Mouse (Mus musculus): ENCODE data around the gene Tmem110. TPM values are rescaled to one million over a fixed set of nuclear protein-coding genes. Genes with fewer than 3 reads are reported as not detected.
A peak's percentile ranks its signal among the peaks of the same experiment; 100 is the strongest.

Tmem110 gene
- polyA plus RNA-seq, 1 experiment from 2014 or later = 26.3 TPM

DNA sequence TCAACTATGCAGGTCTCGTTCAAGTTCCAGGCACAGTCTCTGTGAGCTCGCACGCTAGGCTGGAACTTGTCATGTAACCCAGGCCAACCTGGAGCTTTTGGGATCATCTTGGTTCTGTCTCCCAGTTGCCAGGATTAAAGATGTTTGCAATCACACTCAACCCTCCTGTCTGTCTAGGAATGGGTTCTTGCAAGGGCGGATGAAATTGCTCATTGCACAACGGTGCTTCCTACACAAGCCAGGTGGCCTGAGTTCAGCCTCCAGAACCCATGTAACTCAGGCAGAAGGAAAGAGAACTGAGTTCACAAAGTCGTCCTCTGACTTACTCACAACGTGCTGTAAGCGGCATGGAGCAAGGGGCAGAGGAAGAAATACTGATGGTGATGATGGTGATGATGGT, 85.8 kb downstream of the Tmem110 start:
- Histone ChIP-seq H3K36me3 (no peaks in the 10 kb centered on the region), H3K4me1 (no peaks in the 10 kb centered on the region), H3K9me3 (no peaks in the 10 kb centered on the region), H3K27me3 (replicated peaks) (no peaks in the 10 kb centered on the region), H3K4me3 (replicated peaks) (no peak overlapping the region), H3K27ac (no peak overlapping the region), H3K9ac (no peak overlapping the region), H3K4me2 (no peak overlapping the region)
- 91% methylated on average over 8 of the region's 8 CpGs for WGBS
- ATAC-seq (ENCODE audit: insufficient read depth, low FRiP score, low read depth) = no peak

DNA sequence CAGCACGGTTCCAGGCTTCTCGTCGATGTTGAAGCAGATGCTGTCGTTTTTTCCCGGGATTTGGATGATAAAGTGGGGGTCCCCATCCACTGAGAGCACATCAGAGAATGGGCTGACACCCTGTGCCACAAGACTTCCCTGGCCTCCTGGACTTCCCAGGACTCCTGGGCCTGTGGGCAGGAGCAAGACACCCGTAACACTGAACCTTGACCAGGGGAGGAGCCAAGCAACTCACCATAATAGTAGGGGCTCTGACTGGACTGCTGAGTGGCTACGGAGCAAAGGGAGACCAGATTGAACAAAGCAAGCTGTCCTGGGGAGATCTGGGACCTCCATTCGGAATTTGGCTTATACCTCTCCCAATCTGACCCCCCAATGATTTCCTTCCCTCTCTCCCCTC, 87.3 kb downstream of the Tmem110 start:
- Histone ChIP-seq H3K9me3 (no peaks in the 10 kb centered on the region), H3K36me3 (no peaks in the 10 kb centered on the region), H3K27me3 (replicated peaks) (no peaks in the 10 kb centered on the region), H3K4me1 (no peaks in the 10 kb centered on the region), H3K4me2 (no peak overlapping the region), H3K27ac (no peak overlapping the region), H3K4me3 (replicated peaks) (no peak overlapping the region), H3K9ac (no peak overlapping the region)
- no peak for ATAC-seq (ENCODE audit: insufficient read depth, low FRiP score, low read depth)
- WGBS = 77% methylated on average over 8 of the region's 8 CpGs

DNA sequence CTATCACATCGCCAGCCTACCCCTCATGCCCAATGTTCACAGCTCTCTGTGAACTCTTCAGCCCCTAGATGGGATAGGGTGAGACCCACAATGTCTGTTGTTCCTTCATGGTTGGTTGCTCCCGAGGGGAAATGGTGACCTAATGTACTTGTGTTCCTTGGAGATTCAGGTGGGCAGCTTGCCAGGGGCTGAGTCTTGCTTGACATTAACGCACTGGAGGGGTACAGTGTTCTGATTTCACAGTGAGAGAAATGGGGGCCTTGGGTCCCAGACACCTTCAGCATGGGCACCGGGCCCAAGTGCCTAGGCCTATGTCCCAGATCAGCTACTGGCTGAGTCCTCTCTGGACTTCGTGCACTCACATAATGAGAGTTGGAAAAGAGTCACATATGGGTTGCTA, 88.0 kb downstream of the Tmem110 start:
- 80% methylated on average over 5 of the region's 5 CpGs for WGBS
- H3K4me2 ChIP-seq = no peak overlapping the region
- H3K36me3 ChIP-seq = no peaks in the 10 kb centered on the region
- no peaks in the 10 kb centered on the region for H3K4me1 ChIP-seq
- H3K4me3 ChIP-seq (replicated peaks) = no peak overlapping the region
- no peaks in the 10 kb centered on the region for H3K9me3 ChIP-seq
- no peaks in the 10 kb centered on the region for H3K27me3 ChIP-seq (replicated peaks)
- H3K27ac ChIP-seq = no peak overlapping the region
- no peak overlapping the region for H3K9ac ChIP-seq
- no peak for ATAC-seq (ENCODE audit: insufficient read depth, low FRiP score, low read depth)

DNA sequence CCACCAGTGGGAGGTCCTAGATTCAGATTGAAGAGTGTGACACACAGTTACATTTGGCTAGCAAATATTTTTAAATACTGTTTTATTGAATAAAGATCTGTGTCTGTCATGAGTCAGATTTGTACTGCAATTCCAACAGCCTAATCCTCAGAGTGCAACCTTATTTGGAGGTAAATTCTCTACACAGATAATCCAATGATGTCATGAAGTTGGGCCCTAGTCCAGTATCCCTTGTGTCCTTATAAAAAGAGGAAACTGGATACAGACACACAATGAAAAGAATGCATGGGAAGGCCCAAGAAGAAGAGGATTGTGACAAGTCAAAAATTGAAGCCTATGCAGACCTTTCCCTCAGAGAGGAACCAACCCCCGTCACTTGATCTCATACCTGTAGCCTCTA, 91.1 kb downstream of the Tmem110 start:
- no peak overlapping the region for H3K4me3 ChIP-seq (replicated peaks)
- no peaks in the 10 kb centered on the region for H3K36me3 ChIP-seq
- H3K9me3 ChIP-seq = no peaks in the 10 kb centered on the region
- H3K27me3 ChIP-seq (replicated peaks) = no peaks in the 10 kb centered on the region
- 81% methylated on average over 1 of the region's 1 CpGs for WGBS
- no peak overlapping the region for H3K9ac ChIP-seq
- no peak for ATAC-seq (ENCODE audit: insufficient read depth, low FRiP score, low read depth)
- no peak overlapping the region for H3K4me2 ChIP-seq
- no peaks in the 10 kb centered on the region for H3K4me1 ChIP-seq
- 0 out of 2 replicates have a peak overlapping the region, but pooled peaks have one; percentile 31 for H3K27ac ChIP-seq

DNA sequence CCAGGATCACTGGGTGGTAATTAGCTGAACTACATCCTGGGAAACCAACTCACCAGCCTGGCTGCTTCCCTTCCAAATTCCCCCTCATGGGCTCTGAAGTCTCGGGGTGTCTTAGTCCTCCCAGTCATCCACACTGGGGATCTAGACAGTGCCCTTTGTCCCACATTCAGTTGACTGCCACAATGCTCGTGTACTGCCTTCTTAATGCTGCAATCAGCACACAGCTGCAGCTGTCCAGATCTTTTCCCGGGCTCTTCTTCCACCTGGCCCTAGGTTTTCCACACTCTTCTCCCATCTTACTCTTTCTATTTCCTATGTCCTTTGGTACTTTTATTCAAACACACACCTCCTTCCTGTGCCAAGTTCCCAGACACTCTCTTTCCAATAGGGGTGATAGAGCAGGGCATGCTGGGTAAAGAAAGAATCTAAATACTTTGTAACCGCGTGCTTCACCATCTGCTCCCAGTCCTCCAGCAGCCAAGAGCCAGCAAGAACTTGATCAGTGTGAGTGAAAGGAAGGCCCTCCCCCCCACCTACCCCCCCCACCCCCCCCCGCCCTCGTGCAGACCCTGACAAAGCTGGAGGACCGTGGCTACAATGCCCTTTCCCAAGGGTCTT, 96.8 kb downstream of the Tmem110 start:
- Histone ChIP-seq H3K4me3 (replicated peaks) (no peak overlapping the region), H3K4me1 (no peaks in the 10 kb centered on the region), H3K27me3 (replicated peaks) (no peaks in the 10 kb centered on the region), H3K9me3 (no peaks in the 10 kb centered on the region), H3K9ac (no peak overlapping the region), H3K36me3 (no peaks in the 10 kb centered on the region), H3K4me2 (no peak overlapping the region), H3K27ac (no peak overlapping the region)
- no peak; the same call in 1 of the 2 replicates for ATAC-seq (ENCODE audit: insufficient read depth, low FRiP score, low read depth)
- WGBS = 47% methylated on average over 8 of the region's 8 CpGs

DNA sequence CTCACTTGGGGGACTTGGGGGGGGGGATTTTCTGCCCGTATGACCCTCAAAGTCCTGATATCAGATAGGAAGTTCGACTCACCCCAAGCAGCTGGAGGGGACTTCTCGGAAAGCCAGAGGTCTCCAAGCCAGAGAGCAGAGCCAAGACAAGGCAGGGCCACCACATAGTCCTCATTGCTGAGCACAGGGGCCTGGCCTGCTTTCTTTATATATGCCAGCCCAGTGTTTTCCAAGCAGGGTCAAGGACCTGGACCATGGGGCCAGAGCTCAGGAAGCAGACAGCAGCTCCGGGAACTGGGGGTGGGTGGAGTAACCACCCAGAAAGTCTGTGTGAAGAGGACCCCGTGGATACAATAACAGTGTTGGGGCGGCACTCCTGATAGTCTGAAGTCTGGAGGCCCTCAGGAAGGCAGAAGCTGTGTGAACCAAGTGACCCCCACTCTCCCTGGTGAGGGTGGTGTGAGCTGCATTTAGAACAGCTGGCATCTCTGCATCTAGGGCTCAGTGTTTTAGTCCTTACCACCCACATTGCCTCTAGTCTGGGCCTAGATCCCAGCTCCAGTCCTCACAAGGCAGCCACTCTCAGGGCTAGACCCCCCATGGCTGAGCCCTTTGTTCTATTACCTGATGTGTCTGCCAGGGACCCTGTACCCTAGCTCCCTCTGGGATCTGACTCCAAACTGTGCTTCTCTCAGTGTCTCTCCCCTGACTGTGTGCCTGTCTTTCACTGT, 98.2 kb downstream of the Tmem110 start, which contains the start of gene Itih3:
TSS of gene Itih3 (minus strand) at position 386 of the 731 bp plus-strand sequence.
- H3K9ac ChIP-seq = no peak within 1 kb of the TSS
- no peak within 1 kb of the TSS for H3K27ac ChIP-seq
- no peak within 1 kb of the TSS for H3K4me2 ChIP-seq
- H3K4me3 ChIP-seq (replicated peaks) = no peak within 1 kb of the TSS
- peak; percentile 28; the same call in 1 of the 2 replicates for ATAC-seq (ENCODE audit: insufficient read depth, low FRiP score, low read depth)
- no peaks in the 10 kb centered on the region for H3K9me3 ChIP-seq
- no peaks in the 10 kb centered on the region for H3K36me3 ChIP-seq
- no peaks in the 10 kb centered on the region for H3K4me1 ChIP-seq
- WGBS = 49% methylated on average over 6 of the region's 6 CpGs
- H3K27me3 ChIP-seq (replicated peaks) = no peaks in the 10 kb centered on the region

DNA sequence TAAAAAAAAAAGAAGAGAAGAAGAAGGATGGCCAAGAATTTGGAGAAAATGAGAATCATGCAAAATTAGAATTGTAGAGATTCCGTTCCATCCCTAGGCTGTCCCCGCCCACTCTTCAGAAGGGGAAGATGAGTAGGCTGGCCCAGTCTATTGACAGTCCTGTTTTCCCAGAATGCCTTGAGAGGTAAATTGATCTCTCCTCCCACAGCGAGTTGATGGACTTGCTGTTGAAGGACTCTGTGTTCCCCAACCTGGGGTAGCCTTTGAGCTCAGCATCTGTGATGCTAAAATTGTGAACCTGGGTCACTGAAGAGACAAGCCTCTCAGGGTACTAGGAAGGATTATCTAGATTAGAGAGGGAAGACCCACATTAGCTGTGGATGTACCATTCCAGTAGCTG, 100.1 kb downstream of the Tmem110 start:
- Histone ChIP-seq H3K4me3 (replicated peaks) (no peak overlapping the region), H3K27ac (no peak overlapping the region), H3K9me3 (no peaks in the 10 kb centered on the region), H3K36me3 (no peaks in the 10 kb centered on the region), H3K9ac (no peak overlapping the region), H3K27me3 (replicated peaks) (no peaks in the 10 kb centered on the region), H3K4me1 (no peaks in the 10 kb centered on the region), H3K4me2 (no peak overlapping the region)
- no peak for ATAC-seq (ENCODE audit: insufficient read depth, low FRiP score, low read depth)
- 86% methylated on average over 3 of the region's 3 CpGs for WGBS

Other genes with a start within 250 kb of the Tmem110 start
- gene Prkcd, start 199.4 kb upstream of the Tmem110 start, polyA plus RNA-seq (2015; fragmentation: Nextera tagmentation; extraction: Ambion mirVana) = 56.2 and 59.1 TPM in 2 replicates
- 14.7 and 17.3 TPM in 2 replicates for gene Rft1, start 171.2 kb upstream of the Tmem110 start, polyA plus RNA-seq (2015; fragmentation: Nextera tagmentation; extraction: Ambion mirVana)
- gene Sfmbt1, start 110.7 kb upstream of the Tmem110 start, polyA plus RNA-seq (2015; fragmentation: Nextera tagmentation; extraction: Ambion mirVana) = 12.1 and 12.2 TPM in 2 replicates
- gene Mustn1, start 53.6 kb downstream of the Tmem110 start, polyA plus RNA-seq (2015; fragmentation: Nextera tagmentation; extraction: Ambion mirVana) = 6.0 and 6.6 TPM in 2 replicates
- gene Itih4, start 60.9 kb downstream of the Tmem110 start, polyA plus RNA-seq (2015; fragmentation: Nextera tagmentation; extraction: Ambion mirVana) = 3.2 and 7.8 TPM in 2 replicates
- 5.3 and 15.0 TPM in 2 replicates for gene Itih3, start 98.2 kb downstream of the Tmem110 start, polyA plus RNA-seq (2015; fragmentation: Nextera tagmentation; extraction: Ambion mirVana)
- 1.2 and 2.7 TPM in 2 replicates for gene Itih1, start 117.7 kb downstream of the Tmem110 start, polyA plus RNA-seq (2015; fragmentation: Nextera tagmentation; extraction: Ambion mirVana)
- 10.7 and 10.8 TPM in 2 replicates for gene Nek4, start 125.8 kb downstream of the Tmem110 start, polyA plus RNA-seq (2015; fragmentation: Nextera tagmentation; extraction: Ambion mirVana)
- 54.4 and 54.8 TPM in 2 replicates for gene Glt8d1, start 175.8 kb downstream of the Tmem110 start, polyA plus RNA-seq (2015; fragmentation: Nextera tagmentation; extraction: Ambion mirVana)
- 442 and 483 TPM in 2 replicates for gene Spcs1, start 176.1 kb downstream of the Tmem110 start, polyA plus RNA-seq (2015; fragmentation: Nextera tagmentation; extraction: Ambion mirVana)
- 109 and 118 TPM in 2 replicates for gene Pbrm1, start 193.5 kb downstream of the Tmem110 start, polyA plus RNA-seq (2015; fragmentation: Nextera tagmentation; extraction: Ambion mirVana)
- 113 and 119 TPM in 2 replicates for gene Gnl3, start 193.6 kb downstream of the Tmem110 start, polyA plus RNA-seq (2015; fragmentation: Nextera tagmentation; extraction: Ambion mirVana)